Mouse (Mus musculus): ENCODE results near the gene Mymk. TPM values are rescaled to one million over a fixed set of nuclear protein-coding genes. Genes with fewer than 3 reads are reported as not detected.

The Mymk gene
- total RNA-seq, 2 experiments from 2014 or later, result 0.59 to 1.8 TPM

DNA sequence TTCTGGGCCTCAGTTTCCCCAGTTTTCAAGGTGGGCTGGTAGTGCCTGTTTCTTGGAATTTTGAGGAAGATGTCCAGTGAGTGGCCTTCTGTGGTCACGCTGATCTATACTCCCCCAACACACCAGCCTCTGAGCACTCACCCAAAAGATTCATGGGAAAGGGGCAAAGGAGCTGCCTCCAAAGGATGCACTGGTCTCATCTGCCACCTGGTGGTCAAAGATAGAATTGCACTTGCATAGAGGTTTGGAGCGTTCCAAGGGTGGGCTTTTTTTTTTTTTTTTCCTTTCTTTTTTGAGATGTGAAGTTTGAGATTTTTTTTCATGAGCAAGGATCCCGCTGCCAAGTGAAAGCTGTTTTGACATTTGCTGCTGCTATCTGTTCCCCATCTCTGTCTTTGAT, 33.4 kb downstream of the Mymk start:
- DNase-seq (ENCODE audit: low spot score in 2 of 2), result peak in 1 of 2 experiments; percentile 46

DNA sequence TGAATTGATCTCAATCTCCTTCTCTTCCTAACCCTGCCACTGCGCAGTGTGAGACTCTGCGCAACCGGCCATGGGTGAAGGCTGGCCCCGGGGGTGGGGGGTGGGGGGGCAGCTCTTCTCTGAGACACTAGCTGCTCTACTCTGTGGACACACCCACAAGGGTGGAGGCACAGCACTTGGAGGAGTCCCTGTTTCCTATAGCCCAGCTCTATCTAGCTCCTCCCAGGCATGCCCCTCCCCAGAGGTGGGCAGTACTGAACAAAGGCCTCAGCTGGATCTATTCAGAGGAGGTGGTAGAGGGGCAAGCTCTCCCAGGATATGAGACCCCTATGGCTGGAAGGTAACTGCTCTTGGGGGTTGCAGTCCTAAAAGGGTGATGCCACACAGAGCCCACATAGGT, 35.0 kb downstream of the Mymk start:
- no peak for DNase-seq (ENCODE audit: low spot score in 2 of 2)

DNA sequence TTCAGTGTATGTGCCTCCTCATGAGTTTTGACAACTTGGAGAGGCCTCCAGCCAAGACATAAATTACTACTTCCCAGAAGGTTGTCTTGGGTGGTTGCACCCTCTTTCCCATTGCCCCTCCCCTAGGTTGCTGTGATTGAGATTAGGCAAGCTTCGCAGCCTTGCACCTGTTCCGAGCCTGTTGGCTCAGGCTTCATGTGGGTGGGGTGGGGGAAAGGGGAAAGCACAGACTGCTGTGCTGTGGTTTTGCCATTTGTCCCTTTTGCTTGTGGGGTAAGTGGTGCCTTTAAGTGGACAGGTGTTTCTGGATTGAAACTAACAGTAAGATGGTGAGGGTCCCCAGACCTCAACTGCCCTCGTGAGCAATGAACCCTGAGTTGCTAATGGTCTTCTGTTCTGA, 36.0 kb downstream of the Mymk start:
- DNase-seq (ENCODE audit: low spot score in 2 of 2), result no peak

DNA sequence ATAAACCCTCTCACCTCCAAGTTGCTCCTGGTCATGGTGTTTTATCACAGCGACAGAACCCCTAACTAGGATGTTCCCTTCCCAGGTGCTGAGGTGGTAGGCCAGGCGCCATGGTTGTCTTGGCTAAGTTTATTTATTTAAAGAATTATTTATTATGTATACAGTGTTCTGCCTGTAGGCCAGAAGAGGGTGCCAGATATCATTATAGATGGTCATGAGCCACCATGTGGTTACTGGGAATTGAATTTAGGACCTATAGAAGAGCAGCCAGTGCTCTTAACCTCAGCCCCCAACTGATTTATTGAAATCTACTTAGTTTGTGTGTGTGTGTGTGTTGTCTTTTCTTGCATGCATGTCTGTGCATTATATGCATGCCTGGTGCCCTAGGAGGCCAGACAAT, 39.6 kb downstream of the Mymk start:
- no peak for DNase-seq (ENCODE audit: low spot score in 2 of 2)

DNA sequence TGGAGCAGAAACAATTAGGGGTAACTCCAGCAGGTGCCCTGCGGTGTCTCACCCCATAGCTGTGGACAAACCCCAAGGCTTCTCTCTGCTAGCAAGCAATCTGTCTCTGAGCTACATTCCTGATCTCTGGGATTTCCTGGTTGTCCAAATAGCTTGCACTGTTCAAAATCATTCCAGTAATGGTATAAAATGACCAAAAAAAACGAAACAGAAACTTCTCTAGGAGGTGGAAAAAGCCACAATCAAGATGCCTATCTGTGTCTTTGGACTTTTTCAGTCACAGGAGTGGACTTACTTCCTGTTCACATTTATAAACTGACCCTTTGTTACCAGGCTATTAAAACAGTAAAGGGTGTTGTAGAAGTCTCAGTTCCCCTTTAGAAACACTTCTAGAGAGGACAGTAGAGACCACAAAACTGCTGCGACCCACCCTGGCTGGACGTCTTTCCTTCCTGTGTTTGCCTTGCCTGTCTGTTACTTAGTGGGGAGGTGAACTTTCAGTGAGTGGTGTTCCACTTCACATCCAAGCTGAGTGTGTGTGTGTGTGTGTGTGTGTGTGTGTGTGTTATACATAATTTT, 43.5 kb downstream of the Mymk start:
- no peak for DNase-seq (ENCODE audit: low spot score in 2 of 2)

DNA sequence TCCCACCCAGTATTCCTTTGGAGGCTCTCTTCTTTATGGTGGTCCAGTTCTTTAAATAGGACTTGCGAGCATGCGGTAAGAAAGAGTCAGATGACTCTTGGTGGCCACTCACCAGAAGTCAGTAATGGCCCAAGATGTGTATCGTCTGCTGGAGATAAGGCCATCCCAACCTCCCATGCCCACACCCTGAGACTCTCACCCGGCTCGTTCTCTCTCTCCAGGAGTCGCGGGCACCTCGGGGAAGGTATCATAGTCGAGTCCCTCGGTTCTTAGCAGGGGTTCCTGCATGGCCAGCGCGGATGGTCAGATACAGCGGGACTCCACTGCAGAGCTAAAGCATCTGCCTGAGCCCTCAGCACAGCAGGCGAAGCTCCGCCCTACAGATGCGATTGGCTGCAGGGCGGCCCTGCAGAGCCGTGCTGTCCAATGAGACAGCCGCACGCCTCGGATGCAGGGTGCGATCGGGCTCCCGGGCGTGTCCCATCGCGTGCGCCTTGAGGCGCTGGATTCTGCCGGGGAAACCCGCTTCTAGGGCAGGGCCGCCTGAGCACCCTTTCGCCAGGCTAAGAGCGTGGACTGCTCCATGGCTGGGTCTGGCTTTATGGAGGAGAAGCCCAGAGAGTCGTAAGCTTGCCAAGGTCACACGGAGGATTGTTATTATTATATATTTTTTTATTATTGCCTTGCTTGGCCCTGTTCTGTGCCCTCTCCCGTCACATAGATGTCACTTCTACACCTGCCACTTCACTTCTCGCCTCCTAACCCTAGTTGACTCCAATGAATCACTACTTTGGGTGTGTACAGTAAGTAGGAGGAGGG, 44.2 kb downstream of the Mymk start, which contains the start of gene Slc2a6:
TSS of gene Slc2a6 (minus strand) at position 381 of the 819 bp plus-strand sequence.
- peak; percentile 64 to 73 for DNase-seq (ENCODE audit: low spot score in 2 of 2)

DNA sequence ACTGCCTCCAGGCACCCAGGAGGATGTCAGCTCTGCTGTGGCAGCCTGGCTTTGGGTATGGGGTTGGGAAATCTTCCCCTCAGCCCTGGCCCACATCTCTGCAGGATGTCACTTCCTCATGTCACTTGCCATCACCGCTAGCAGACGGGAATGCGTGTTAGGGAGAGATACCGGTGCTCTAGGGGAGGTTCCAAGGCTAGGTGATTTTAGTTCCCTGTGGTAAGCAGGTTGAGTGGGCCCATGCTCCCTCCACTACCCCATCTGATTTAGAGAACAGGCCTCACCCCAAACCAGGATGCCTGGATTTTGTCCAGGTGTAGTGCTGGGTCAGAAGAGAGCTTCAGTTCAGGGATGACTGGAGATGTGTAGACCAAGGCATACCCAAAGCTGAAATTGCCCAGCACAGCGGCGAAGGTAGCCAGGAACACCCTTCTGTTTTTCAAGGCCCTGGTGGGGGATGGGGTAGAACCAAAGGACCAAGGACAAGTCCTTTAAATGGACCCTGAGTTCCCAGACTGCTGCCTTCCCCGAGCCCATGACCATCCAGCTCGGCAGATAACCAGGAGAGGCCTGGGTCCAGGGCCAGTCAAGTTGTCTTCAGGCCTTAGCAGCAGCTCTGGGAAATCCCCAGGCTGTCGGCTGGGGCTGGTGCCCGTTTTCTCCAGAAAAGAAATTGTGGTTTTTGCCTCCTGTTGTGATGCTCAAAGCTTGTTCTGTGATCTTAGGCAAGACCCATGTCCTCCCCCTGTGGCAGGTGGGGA, 44.9 kb downstream of the Mymk start:
- DNase-seq (ENCODE audit: low spot score in 2 of 2), result no peak

DNA sequence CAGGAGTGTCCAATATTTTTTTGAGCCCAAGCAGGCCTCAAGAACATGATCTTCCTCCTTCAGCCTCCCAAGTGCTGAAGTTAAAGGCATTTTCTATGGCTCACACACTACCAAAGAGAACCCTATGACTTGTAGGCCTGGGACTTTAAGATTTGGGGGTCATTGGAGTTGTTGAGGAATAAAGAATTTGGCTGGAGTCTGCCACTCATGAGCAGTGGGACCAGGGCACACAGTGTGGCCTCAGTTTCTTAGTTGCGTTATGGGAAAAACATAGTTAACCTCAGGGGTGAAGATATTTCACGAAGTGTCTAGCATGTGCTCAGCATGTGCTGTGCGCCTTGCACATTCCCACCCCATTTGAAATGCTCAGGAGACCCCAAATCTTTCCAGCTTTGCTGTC, 45.6 kb downstream of the Mymk start:
- DNase-seq (ENCODE audit: low spot score in 2 of 2), result no peak

DNA sequence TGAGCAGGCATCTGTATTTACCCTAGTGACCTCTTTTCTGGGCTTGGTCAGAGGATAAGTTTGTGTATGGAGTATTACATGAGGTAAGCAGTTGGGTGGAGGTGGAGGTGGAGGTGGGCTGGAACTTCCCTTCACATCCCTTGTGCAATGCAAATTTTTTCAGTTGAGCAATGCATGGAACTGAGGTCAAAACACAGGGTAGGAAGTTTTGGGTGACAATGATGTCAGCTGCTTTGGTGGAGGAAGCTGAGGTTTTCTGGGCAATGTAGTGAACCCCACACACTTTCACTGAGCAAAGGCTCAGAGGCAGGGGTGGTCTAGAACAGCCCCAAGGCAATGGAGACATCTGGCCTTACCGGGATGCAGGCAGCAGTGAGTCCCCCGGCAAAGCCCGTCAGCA, 46.4 kb downstream of the Mymk start:
- no peak for DNase-seq (ENCODE audit: low spot score in 2 of 2)

DNA sequence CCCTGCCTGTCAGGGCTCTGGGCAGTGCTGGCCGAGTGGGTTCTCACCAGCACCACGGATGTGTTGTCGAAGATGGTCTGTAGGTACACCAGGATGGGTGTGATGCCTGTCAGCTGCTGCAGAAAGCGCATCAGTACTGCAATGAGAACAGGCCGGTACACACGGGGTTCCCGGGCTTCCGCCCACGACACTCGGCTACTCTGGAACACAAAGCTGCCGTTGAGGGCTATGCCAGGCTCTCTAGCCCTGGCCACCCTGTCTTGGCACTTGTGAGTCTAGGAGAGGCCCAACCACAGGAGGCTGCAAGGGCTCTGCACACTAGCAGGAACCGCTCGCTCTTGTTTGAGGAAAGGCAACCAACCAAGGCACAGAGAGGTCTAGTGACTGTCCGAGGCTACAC, 47.8 kb downstream of the Mymk start:
- DNase-seq (ENCODE audit: low spot score in 2 of 2), result no peak

DNA sequence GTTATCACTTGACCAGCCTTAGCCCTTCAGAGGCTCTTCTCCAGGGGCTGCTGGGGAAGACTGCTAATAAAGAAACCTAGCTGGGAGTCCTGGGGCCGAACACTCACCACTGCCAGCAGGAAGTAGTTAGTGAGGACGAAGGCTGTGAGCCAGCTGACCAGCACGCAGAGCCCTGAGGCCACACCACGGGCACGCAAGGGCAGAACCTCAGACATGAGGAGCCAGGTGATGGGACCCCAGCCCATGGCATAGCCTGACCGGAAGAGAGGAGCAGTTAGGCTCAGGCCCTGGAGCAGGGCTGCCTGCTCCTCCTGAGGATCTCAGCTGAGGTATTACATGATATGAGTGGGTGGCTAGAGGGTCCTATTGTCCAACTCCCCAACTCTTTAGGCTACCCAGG, 49.4 kb downstream of the Mymk start:
- DNase-seq (ENCODE audit: low spot score in 2 of 2), result no peak

DNA sequence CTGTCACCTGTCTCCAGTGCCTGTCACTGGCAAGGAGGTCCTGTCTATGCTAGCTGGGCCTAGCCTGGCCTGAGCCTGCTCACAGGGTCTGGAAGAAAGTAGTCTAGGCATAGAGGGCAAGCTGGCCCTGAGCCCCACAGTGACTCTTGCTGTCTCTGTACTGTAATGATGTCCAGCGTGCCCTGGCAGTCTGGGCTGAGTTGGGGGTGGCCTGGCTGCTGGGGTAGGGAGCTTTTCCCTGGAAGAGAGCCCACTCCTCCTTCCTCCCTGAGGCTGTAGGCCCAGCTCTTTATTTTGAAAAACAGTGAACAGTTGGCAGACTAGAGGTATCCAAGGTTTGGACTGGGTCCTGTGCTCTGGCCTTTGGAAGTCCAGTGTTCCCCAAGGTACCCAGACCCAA, 50.9 kb downstream of the Mymk start:
- no peak for DNase-seq (ENCODE audit: low spot score in 2 of 2)

DNA sequence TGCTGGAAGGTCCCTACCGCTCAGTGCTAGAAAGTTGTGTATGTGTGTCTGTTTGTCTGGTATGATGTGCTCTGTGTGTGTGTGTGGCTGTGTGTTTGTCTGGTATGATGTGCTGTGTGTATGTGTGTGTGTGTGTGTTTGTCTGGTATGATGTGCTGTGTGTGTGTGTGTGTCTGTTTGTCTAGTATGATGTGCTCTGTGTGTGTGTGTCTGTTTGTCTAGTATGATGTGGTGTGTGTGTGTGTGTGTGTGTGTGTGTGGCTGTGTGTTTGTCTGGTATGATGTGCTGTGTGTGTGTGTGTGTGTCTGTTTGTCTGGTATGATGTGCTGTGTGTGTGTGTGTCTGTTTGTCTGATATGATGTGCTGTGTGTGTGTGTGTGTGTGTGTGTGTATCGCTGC, 52.4 kb downstream of the Mymk start:
- no peak for DNase-seq (ENCODE audit: low spot score in 2 of 2)

DNA sequence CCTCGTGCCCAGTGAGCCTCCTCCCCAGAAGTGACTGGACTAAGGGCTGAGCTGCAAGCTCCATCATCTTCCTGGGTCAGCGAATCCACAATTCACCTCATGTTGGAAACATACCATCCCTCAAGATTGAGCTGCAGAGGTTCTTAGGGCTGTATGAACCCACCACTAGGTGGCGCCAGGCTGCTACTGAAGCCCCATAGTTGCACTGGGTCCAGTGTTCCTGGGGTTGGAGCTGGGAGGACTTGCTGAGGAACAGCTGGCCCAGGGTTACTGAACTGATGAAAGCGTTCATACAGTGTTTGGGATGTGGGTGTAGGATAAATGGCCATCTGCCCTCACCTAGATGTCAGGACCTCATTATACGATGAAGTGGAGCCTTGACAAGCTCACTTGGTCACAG, 54.2 kb downstream of the Mymk start:
- peak; percentile 37 to 49 for DNase-seq (ENCODE audit: low spot score in 2 of 2)

Other genes with a start within 250 kb of the Mymk start
- not detected for gene Abo, start 207.2 kb downstream of the Mymk start, total RNA-seq (2021)
- 10 to 100 TPM; 31.1 to 31.7 TPM for gene Surf6, start 169.3 kb downstream of the Mymk start, total RNA-seq (2021)
- gene Med22, start 161.5 kb downstream of the Mymk start, total RNA-seq (2021), result 10 to 100 TPM; 61.2 to 65.8 TPM
- 100 to 1,000 TPM; 585 to 598 TPM for gene Rpl7a, start 161.4 kb downstream of the Mymk start, total RNA-seq (2021)
- 10 to 100 TPM; 42.6 to 43.6 TPM for gene Surf2, start 155.8 kb downstream of the Mymk start, total RNA-seq (2021)
- gene Surf1, start 155.6 kb downstream of the Mymk start, total RNA-seq (2021), result 100 to 1,000 TPM in 1 of 2 experiments, 10 to 100 TPM in 1; 90.9 to 103 TPM
- 100 to 1,000 TPM; 151 to 163 TPM for gene Surf4, start 138.3 kb downstream of the Mymk start, total RNA-seq (2021)
- gene Stkld1, start 138.1 kb downstream of the Mymk start, total RNA-seq (2021), result under 1 TPM; 0.31 to 0.73 TPM
- 10 to 100 TPM; 40.7 to 43.0 TPM for gene Rexo4, start 107.8 kb downstream of the Mymk start, total RNA-seq (2021)
- gene Adamts13, start 98.8 kb downstream of the Mymk start, total RNA-seq (2021), result under 1 TPM; 0.08 to 0.85 TPM
- 10 to 100 TPM; 49.8 to 53.7 TPM for gene Cacfd1, start 62.3 kb downstream of the Mymk start, total RNA-seq (2021)
- 1 to 10 TPM; 1.3 TPM for gene Slc2a6, start 44.2 kb downstream of the Mymk start, total RNA-seq (2021)
- gene Adamtsl2, start 7.2 kb upstream of the Mymk start, total RNA-seq (2021), result 10 to 100 TPM in 1 of 2 experiments, 1 to 10 TPM in 1; 9.6 to 13.5 TPM
- 1 to 10 TPM; 4.0 to 5.0 TPM for gene Fam163b, start 70.3 kb upstream of the Mymk start, total RNA-seq (2021)
- gene Dbh, start 93.1 kb upstream of the Mymk start, total RNA-seq (2021), result 100 to 1,000 TPM; 515 to 549 TPM
- gene Sardh, start 176.2 kb upstream of the Mymk start, total RNA-seq (2021), result 10 to 100 TPM; 33.3 to 44.3 TPM

All from adrenal gland, postnatal 4 days (tissue).